Mouse (Mus musculus) lung, embryonic 14.5 days (tissue): Measurements from ENCODE around the gene Bri3. TPM values are rescaled to one million over a fixed set of nuclear protein-coding genes. Genes with fewer than 3 reads are reported as not detected.
"Not testable (repeated sequence)": the region's sequence is repeated elsewhere in the genome, so short reads cannot be mapped to it uniquely, and the experiment has no call there.

Experiments used
- ATAC-seq: fragments of 200-750 bp; cut with Nextera tagmentation; 2 replicates; pipeline ENCODE4 v1.8.0; 2017; ENCODE audit warnings: mild to moderate bottlenecking, moderate TSS enrichment, moderate library complexity; ENCODE audit not compliant: insufficient read depth
- DNase-seq: peaks from one replicate; pipeline ENCODE4 v3.0.0-alpha.2; 2015
- H3K27ac ChIP-seq: fragments of 300-500 bp; sonication (generic); 2 replicates; pipeline ENCODE4 v1.5.1; 2014; ENCODE audit warnings: low read depth, mild to moderate bottlenecking, moderate library complexity
- H3K27me3 ChIP-seq: fragments of 300-500 bp; sonication (generic); 2 replicates; pipeline ENCODE4 v1.6.1; 2014; ENCODE audit warnings: low read length, control low read depth; ENCODE audit not compliant: insufficient read depth
- H3K36me3 ChIP-seq: fragments of 300-500 bp; sonication (generic); 2 replicates; pipeline ENCODE4 v1.6.1; 2014; ENCODE audit warnings: control low read depth; ENCODE audit not compliant: insufficient read depth
- H3K4me1 ChIP-seq: fragments of 300-500 bp; sonication (generic); 2 replicates; pipeline ENCODE4 v1.6.1; 2014; ENCODE audit warnings: antibody characterized with exemption, control low read depth; ENCODE audit not compliant: insufficient read depth
- H3K4me2 ChIP-seq: fragments of 300-500 bp; sonication (generic); 2 replicates; pipeline ENCODE4 v1.6.1; 2014; ENCODE audit warnings: mild to moderate bottlenecking
- H3K4me3 ChIP-seq: fragments of 300-500 bp; sonication (generic); 2 replicates; pipeline ENCODE4 v1.5.1; 2014; ENCODE audit warnings: low read depth, low read length
- H3K9ac ChIP-seq: fragments of 300-500 bp; sonication (generic); 2 replicates; pipeline ENCODE4 v1.6.1; 2014
- H3K9me3 ChIP-seq: fragments of 300-500 bp; sonication (generic); 2 replicates; pipeline ENCODE4 v1.6.1; 2016; ENCODE audit warnings: low read depth, low read length, control low read depth
- CTCF ChIP-seq: IDR thresholded peaks from 2 replicates; pipeline ENCODE4 v1.5.1; 2016; ENCODE audit warnings: antibody characterized with exemption, low read depth
- WGBS: fragments of 180-500 bp; shearing (Covaris S2); extraction: QIAGEN DNeasy Blood & Tissue Kit; methylation state at CpG from one replicate; pipeline ENCODE4 v1.1.7; 2014; 5-methylcytosine and 5-hydroxymethylcytosine counted together
- polyA plus RNA-seq: library from polyadenylated mRNA; unstranded; fragments of >200 nt; fragmentation: Nextera tagmentation; extraction: Ambion mirVana; gene quantifications from 2 replicates; pipeline ENCODE4 v1.2.1, GENCODE M21; 2014

Gene Bri3
- polyA plus RNA-seq, 1 experiment from 2014 or later = 145 TPM

DNA sequence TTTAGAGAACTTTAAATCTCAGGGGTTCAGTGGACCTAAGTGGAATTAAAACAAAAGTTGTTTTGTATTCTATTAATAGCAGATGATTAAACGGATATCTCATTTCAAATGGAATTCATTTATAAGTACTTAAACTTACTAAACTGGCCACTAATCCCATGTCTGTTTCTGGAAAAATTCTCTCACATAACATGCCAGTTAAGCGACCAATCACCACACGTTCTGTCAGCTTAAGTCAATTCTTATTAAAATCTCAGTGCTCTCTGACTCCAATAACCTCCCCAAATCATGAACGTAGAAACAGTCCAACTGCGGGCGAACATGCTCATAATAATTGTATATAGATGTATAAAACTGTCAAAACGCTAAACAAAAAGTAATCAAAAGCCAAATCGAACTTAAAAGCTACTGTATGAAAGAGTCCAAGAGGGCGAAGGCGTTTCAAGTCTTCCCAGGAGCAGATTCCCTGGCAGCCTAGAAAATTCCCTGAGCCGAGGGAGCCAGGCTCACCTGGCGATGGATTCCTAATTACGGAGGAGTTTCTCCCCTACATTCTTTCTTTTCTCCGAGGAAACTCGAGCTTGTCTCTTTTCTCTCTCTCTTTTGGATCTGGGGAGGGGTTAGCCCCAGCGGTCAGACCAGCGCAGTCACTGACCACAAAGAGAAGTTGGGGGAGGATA is 112.7 kb downstream of the Bri3 start:
- no peaks in the 10 kb centered on the region for H3K27me3 ChIP-seq
- H3K27ac ChIP-seq = no peak overlapping the region
- H3K36me3 ChIP-seq = no peaks in the 10 kb centered on the region
- no peak for TF ChIP-seq CTCF
- H3K4me3 ChIP-seq = peak overlapping the region; percentile 60
- H3K9ac ChIP-seq = peak overlapping the region; percentile 62
- ATAC-seq = no peak
- H3K4me2 ChIP-seq = peak overlapping the region; percentile 87
- peak; percentile 26 for DNase-seq
- H3K4me1 ChIP-seq = 0 out of 2 replicates have a peak, but pooled peaks cover 4% of the 10 kb centered on the region
- H3K9me3 ChIP-seq = no peaks in the 10 kb centered on the region
- 5% methylated on average over 17 of the region's 17 CpGs for WGBS

DNA sequence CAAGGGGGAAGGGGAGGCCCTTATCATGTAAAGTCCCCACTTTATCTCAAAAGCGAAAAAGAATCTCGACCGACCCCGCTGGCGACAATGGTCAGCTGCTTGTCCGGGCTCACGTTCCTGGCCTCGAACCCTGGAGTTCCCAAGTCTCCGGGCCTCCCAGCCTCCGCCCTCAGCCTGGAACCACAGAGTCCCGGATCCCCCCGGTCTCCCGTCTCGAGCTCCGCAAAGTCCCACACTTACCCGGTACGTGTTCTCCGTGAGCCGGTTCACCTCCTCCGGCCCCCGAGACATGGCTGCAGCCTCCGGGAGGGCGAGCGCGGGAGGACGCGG is 113.3 kb downstream of the Bri3 start:
- H3K27me3 ChIP-seq = no peaks in the 10 kb centered on the region
- no peak for TF ChIP-seq CTCF
- ATAC-seq = no peak

DNA sequence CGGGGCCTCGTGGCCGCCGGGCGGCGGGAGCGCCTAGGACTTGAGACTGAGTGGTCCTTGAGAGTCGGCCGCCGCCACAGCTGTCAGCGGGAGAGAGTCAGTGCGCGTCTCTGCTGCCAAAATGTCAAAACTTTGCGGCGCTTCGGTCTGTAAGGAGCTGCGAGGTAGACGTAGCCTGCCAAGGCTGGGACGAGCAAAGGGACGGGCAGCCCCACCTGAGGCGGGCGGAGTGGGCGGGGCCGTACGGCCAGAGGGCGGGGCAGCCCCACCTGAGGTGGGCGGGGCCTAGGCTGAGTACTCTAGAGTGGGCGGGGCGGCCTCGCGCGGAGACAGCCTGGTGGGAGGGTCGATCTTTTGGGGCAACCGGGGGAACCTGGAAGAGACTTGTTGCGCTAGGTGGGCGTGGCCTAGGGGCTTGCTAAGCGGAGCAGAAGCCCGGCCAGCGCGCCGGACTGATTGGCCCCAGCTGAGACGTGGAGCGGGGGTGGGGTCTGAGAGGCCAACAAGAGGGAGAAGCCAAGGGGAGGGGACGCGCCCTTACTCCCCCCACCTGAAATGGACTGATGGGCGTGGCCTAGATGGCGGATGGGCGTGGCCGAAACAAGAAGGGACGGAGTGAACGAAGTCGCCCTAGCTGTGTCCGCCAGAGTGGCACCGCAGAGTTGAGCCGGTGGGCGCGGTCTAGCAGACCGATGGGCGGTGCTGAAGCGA is 113.8 kb downstream of the Bri3 start, which contains the start of gene Baiap2l1:
Gene Baiap2l1, minus strand, starts transcription at position 232 of the 711 bp plus-strand sequence.
- under 1% methylated on average over 60 of the region's 60 CpGs for WGBS
- Histone ChIP-seq H3K9me3 (no peaks in the 10 kb centered on the region), H3K27me3 (no peaks in the 10 kb centered on the region), H3K36me3 (no peaks in the 10 kb centered on the region), H3K27ac (peak within 1 kb of the TSS; percentile 83), H3K4me2 (peak within 1 kb of the TSS; percentile 87), H3K4me3 (peak within 1 kb of the TSS; percentile 60), H3K4me1 (0 out of 2 replicates have a peak, but pooled peaks cover 4% of the 10 kb centered on the region), H3K9ac (peak within 1 kb of the TSS; percentile 62)
- TF ChIP-seq CTCF = no peak
- ATAC-seq = peak; percentile 97
- DNase-seq = peak; percentile 96

More for the DNA sequence above, 113.3 kb downstream of the Bri3 start:
- Histone ChIP-seq H3K4me3 (peak overlapping the region; percentile 60), H3K4me2 (peak overlapping the region; percentile 87), H3K9ac (peak overlapping the region; percentile 62), H3K9me3 (no peaks in the 10 kb centered on the region), H3K36me3 (no peaks in the 10 kb centered on the region), H3K27ac (peak overlapping the region; percentile 83), H3K4me1 (0 out of 2 replicates have a peak, but pooled peaks cover 4% of the 10 kb centered on the region)
- DNase-seq = no peak
- WGBS = under 1% methylated on average over 27 of the region's 27 CpGs

DNA sequence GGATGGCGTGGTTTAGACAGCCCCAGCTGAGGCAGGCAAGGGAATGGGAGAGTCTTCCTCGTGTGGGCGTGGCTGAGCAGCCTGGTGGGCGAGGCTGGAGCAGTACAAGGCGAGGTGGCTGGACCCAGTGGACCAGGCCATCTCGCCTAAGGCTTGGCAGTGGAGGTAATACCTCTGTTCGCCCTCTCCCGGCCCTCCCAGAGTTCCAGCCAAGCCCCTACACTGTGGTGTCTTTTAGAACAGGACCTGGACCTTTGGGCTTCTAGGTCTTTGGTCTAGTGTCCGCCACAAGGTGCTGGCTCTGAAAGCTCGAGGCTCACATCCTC is 114.3 kb downstream of the Bri3 start:
- Histone ChIP-seq H3K9ac (no peak overlapping the region), H3K9me3 (no peaks in the 10 kb centered on the region), H3K4me3 (peak overlapping the region; percentile 60), H3K4me2 (peak overlapping the region; percentile 87), H3K4me1 (0 out of 2 replicates have a peak, but pooled peaks cover 4% of the 10 kb centered on the region), H3K27ac (no peak overlapping the region), H3K36me3 (no peaks in the 10 kb centered on the region), H3K27me3 (no peaks in the 10 kb centered on the region)
- WGBS = 9% methylated on average over 10 of the region's 10 CpGs
- DNase-seq (no peak), ATAC-seq (no peak)
- no peak for TF ChIP-seq CTCF

DNA sequence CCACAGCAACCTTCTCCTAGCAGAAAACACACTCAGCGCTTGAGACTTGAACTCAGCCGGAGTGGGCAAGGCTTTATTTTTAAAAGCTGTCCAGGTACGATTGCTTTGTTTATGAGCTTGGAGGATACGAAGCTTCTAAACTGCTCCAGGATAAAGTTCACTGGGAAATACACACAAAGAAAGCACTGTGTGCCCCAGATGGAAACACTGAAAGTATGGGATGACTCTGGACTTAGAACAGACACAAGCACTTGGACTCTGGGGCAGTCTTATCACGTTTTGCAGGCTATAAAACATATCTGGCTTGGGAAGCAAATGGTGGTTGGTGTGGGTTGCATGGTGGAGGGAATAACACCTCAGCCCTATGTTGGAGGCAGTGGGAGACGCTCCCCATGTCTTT is 115.6 kb downstream of the Bri3 start:
- H3K9ac ChIP-seq = no peak overlapping the region
- 0 out of 2 replicates have a peak, but pooled peaks cover 4% of the 10 kb centered on the region for H3K4me1 ChIP-seq
- WGBS = 74% methylated on average over 6 of the region's 6 CpGs
- TF ChIP-seq CTCF = no peak
- no peak overlapping the region for H3K4me3 ChIP-seq
- no peak overlapping the region for H3K27ac ChIP-seq
- ATAC-seq (no peak), DNase-seq (no peak)
- H3K27me3 ChIP-seq = no peaks in the 10 kb centered on the region
- no peaks in the 10 kb centered on the region for H3K9me3 ChIP-seq
- no peaks in the 10 kb centered on the region for H3K36me3 ChIP-seq
- H3K4me2 ChIP-seq = no peak overlapping the region

DNA sequence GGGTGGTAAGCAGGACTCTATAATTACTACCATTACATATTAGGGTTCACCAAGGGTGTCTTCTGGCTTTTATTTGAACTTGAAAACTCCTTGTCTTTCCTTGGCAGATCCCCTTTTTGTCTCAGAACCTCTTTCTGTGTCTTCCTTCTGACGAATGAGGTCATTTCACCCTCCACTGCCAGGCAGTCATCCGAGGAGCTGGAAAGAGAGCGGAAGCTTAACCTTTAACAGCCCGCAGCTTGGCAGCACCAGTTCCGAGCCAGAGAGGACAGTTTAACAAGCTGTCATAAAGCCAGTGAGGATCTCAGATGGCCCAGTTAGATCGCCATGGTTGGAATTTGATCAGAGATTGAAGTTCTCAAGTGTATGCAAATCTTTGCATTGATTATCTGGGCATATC is 116.1 kb downstream of the Bri3 start:
- no peak overlapping the region for H3K4me2 ChIP-seq
- H3K27ac ChIP-seq = no peak overlapping the region
- no peaks in the 10 kb centered on the region for H3K9me3 ChIP-seq
- no peaks in the 10 kb centered on the region for H3K27me3 ChIP-seq
- H3K4me1 ChIP-seq = 0 out of 2 replicates have a peak, but pooled peaks cover 4% of the 10 kb centered on the region
- 52% methylated on average over 6 of the region's 6 CpGs for WGBS
- no peak for ATAC-seq
- no peak overlapping the region for H3K4me3 ChIP-seq
- no peak overlapping the region for H3K9ac ChIP-seq
- no peak for TF ChIP-seq CTCF
- DNase-seq = no peak
- no peaks in the 10 kb centered on the region for H3K36me3 ChIP-seq

DNA sequence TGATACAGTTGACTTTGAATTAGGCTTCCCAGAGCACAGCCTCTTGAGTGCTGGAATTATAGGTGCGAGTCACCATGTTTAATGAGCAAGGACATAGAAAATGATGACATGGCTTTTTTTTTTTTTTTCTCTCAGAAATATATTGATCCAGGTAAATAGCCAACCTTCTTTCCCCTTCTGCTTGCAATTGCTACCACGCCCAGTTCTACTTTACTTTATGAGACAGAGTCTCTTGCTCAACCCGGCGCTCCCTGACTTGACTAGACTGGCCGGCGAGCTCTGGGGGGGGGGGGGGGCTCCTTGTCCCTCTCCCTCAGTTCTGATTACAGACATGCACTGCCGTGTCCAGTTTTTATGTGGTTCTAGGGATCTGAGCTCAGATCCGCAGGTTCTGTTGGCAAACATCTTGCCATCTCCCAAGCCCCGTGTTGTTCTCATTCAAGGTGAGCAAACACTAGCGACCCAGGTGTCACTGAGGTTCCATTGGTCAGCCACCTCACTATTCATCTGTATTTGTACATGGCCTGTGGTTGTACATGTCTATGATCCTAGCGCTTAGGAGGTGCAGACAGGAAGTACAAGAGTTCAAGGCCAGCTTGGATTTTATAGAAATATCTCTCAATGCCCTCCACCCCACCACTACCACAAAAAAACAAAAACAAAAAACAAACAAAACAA is 120.6 kb downstream of the Bri3 start:
- H3K9me3 ChIP-seq = no peaks in the 10 kb centered on the region
- ATAC-seq (no peak), DNase-seq (no peak)
- 88% methylated on average over 11 of the region's 11 CpGs for WGBS
- H3K36me3 ChIP-seq = no peaks in the 10 kb centered on the region
- no peak overlapping the region for H3K4me3 ChIP-seq
- H3K4me1 ChIP-seq = no peaks in the 10 kb centered on the region
- no peak overlapping the region for H3K9ac ChIP-seq
- H3K4me2 ChIP-seq = no peak overlapping the region
- no peak for TF ChIP-seq CTCF
- no peaks in the 10 kb centered on the region for H3K27me3 ChIP-seq
- H3K27ac ChIP-seq = no peak overlapping the region

DNA sequence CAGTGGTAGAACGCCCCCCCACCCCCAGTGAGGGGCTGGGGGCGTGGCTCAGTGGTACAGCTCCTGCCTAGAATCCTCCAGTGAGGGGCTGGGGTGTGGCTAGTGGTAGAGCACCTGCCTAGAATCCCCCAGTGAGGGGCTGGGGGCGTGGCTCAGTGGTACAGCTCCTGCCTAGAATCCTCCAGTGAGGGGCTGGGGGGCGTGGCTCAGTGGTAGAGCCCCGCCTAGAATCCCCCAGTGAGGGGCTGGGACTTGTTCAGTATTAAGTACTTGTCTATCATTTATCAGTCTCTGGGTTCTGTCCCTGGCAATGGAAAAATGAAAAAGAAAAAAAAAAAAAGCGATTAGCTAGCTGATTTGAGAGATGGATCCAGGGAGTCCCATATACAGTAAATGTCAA is 122.3 kb downstream of the Bri3 start:
- H3K9me3 ChIP-seq, H3K4me2 ChIP-seq, ATAC-seq, H3K4me3 ChIP-seq, H3K4me1 ChIP-seq, H3K27me3 ChIP-seq, DNase-seq, H3K9ac ChIP-seq, H3K36me3 ChIP-seq, H3K27ac ChIP-seq: not testable (repeated sequence)
- WGBS = 64% methylated on average over 6 of the region's 6 CpGs
